Mouse (Mus musculus) frontal cortex, postnatal 10 days (tissue): Measurements from ENCODE around the gene Gm27029.
A peak's percentile ranks its signal among the peaks of the same experiment; 100 is the strongest.
"Not testable (repeated sequence)": the region's sequence is repeated elsewhere in the genome, so short reads cannot be mapped to it uniquely, and the experiment has no call there.

ENCODE experiments used
- DNase-seq, 2 experiments: peaks; one replicate each; pipeline ENCODE4 v3.0.0; 2022; ENCODE audit warnings: low spot score in 2 of 2, mixed read lengths in 1 of 2

Gene Gm27029

DNA sequence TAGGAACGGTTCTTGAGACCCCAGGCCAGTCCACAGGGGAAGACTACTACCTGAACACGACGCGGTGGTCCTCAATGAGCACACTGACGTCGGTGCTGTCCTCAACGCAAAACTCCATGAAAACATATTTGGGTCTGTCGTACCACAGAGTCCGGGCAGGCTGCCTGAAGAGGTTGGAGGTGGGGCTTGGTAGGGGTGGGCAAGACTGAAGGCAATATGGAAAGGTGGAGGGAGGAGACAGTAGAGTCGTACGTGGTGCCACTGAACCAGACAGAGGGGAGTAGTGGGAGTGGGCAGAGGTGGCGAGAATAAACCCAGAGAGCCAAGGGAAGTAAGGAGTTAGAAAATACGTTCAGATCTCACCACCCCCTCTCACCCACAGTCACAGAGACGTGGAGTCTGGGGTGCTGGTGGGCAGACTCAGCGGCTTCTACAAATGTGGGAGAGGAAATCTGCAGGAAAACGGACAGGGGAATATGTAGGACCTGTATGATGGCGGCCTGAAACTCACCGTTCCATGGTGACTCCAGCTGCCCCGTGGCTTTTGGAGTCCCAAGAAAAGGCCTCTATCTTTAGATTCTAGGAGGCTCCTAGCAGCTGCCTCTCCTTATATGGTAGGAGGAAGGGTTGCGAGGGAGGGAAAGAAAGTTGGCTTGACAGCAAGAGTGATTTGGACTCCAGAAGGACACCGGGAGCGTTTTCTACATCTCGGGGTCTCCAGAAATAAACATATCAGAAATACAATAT lies at the start of gene Gm27029:
TSS of gene Gm27029 (minus strand) at position 692 of the 747 bp plus-strand sequence.
- DNase-seq: peak in 1 of 2 experiments; percentile 24

GRCm38 (mm10) chr11:101474298-101474697 lies 49.7 kb upstream of the Gm27029 start:
- no peak for DNase-seq

DNA sequence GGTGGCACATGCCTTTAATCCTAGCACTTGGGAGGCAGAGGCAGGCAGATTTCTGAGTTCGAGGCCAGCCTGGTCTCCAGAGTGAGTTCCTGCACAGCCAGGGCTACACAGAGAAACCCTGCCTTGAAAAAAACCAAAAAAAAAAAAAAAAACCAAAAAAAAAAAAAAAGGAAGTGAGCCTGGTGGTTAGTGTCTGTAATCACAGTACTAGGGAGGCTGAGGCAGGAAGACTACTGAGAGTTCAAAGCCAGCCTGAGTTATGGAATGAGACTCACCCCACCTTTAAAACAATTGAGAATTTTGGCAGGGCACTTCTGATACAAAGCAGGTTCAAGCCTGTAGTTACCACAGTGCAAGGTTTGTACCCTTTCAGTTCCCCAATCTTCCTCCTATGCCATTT lies 49.1 kb upstream of the Gm27029 start:
- not testable (repeated sequence) for DNase-seq

DNA sequence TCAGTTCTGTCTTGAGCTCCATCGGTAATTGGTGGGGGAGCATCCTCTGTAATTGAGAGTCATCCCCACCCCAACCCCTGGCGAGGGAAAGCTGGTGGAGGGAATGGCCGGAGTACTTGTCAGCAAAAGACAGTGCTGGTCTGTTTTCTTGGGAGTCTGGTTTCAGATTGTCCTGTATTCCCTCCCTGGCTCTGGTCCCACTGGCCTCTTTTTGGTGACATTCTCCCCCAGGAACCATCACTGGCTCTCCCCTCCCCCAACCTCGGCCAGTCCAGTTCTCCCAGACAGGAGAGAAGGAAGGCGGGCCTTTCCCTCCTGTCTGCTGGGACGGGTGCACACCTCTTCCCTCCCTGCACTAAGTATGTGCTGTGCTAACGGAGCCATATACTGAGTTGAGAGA lies 47.7 kb upstream of the Gm27029 start:
- DNase-seq: peak in 1 of 2 experiments; percentile 55

DNA sequence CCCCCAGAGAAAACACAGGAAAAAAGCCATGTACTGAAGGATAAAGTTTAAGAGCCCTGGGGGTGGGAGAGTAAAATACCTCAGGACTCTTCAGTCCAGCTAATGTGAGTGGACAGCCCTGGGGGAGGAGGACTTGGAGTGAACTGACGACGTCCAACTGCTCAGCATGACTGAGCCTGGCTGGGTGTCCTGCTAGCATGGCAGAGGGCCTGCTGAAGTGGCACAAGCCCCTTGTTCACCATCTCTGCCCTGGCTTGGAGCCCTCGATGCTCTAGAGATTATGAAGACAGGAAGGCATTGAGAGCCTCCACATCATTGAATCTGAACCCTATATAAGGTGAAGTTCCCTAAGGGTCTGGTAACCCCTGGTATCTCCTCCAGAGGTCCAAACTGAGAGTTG lies 47.3 kb upstream of the Gm27029 start:
- no peak for DNase-seq

DNA sequence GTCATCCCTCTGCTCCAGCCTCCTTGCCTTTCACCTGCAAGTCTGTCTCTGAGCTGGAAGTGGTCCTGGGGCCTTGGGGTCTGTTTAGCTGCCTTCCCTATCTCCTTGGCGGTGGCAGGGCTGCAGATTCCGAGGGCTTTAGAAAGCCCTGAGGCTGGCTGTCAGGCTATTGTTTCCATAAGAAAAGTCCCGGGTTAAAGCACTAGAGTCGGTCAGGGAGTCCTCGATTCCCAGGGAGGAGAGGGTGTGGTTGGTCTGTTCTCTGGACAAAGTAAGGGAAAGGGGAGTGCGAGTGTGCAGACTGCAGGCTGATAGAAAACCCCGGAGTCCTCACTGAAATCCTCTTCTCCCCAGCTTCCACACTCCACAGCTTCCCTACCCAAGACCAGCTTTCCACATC lies 45.6 kb upstream of the Gm27029 start:
- no peak for DNase-seq

GRCm38 (mm10) chr11:101469155-101469554 lies 44.6 kb upstream of the Gm27029 start:
- no peak for DNase-seq

DNA sequence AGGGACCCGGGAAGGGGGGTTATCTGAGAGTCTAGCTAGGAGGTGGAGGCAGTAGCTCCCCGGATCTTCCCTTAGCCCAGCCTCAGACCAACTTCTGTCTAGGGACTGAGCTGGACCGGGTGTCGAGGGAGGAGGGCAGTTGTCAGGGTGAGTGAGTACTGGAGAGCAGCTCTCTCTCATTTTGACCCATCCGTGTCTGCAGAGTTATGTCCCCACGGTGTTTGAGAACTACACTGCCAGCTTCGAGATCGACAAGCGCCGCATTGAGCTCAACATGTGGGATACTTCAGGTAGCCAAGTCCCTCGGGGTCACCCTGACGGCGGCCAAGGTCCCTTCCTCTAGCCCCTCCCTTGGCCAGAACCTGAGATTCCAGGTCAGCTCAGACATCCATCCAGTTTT lies 44.1 kb upstream of the Gm27029 start:
- DNase-seq: no peak

GRCm38 (mm10) chr11:101468263-101468688 lies 43.7 kb upstream of the Gm27029 start:
- no peak for DNase-seq

DNA sequence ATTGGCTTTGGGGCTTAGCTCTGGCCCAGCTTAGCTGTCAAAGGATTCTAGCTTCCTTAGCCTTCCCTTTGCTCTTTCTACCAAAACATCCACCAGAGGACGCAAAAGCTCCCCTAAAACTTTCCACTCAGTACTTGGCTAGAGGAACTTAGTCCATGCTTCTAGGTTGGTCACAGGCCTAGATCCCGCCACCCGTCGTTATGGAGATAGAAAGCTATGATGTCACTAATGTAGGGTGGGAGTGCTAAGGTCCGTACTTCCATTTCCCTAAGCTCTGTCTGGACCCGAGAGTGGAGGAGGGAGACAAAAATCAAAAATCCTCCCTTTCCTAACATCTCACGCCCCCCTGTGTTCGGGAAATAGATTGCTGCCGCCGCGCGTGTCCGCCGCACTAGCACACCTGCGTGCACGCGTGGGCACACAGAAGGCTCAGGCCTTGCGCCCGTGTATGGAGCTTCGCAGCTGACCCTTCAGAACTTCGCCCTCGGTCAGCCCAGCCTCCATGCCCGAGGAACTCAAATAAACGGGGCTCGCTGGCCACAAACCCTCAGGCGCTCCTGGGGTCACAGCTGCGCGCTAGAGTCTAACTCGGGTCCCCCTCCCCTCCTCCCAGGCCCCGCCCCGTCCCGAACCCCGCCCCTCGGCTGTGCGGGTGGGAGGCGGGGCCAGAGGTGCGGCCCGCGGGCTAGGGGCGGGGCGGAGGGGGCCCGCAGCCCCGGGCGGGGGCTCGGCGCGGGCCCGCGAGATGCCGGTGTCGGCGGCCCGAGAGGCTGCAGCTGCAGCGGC lies 43.1 kb upstream of the Gm27029 start:
- DNase-seq: peak; percentile 69 to 72

GRCm38 (mm10) chr11:101466552-101466950 lies 42.0 kb upstream of the Gm27029 start:
- DNase-seq: not testable (repeated sequence)

GRCm38 (mm10) chr11:101465869-101466551 lies 41.4 kb upstream of the Gm27029 start, which contains the start of gene Vat1:
Gene Vat1 (minus strand): TSS chr11:101466230.
- peak in 1 of 2 experiments; percentile 70 for DNase-seq

DNA sequence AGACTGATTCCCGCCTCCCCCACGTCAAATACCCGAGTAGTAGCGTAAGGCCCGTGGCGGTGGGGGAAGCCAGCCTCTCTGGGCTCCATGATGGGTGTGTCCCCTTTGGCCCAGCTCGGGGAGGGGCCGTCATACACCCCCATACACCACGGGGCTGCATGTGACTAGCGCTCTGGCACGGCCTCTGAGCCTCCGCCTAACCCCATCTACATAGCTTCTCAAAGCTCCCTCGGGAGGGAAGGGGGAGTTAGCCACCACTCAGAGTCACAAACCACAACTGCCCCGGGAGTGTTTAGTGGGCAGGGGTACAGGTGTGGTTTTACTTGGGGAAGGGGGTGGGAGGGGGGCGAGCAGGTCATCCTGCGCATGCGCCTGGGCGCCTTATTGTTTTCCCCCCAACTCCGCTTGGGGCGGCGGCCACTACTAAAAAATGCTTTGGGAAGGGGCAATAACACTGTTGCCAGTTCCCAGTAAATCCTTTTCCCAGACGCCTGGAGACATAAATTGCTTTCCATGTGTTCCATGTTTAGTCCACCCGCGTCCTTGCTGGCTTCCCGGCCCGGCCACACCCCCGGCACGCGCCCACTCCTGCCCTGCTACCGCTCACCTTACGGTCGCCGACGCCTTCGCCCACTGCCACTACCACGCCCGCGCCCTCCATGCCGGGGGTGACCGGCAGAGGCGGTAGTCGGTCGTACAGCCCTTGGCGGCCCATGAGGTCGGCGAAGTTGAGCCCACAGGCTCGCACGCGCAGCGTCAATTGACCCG lies 40.7 kb upstream of the Gm27029 start:
- peak in 1 of 2 experiments; percentile 49 for DNase-seq

- DNase-seq: no peak
These were observed 39.9 kb upstream of the Gm27029 start, which contains the start of gene Rnd2 for GRCm38 (mm10) chr11:101464211-101465100. Gene Rnd2 (plus strand): TSS chr11:101464999.

DNA sequence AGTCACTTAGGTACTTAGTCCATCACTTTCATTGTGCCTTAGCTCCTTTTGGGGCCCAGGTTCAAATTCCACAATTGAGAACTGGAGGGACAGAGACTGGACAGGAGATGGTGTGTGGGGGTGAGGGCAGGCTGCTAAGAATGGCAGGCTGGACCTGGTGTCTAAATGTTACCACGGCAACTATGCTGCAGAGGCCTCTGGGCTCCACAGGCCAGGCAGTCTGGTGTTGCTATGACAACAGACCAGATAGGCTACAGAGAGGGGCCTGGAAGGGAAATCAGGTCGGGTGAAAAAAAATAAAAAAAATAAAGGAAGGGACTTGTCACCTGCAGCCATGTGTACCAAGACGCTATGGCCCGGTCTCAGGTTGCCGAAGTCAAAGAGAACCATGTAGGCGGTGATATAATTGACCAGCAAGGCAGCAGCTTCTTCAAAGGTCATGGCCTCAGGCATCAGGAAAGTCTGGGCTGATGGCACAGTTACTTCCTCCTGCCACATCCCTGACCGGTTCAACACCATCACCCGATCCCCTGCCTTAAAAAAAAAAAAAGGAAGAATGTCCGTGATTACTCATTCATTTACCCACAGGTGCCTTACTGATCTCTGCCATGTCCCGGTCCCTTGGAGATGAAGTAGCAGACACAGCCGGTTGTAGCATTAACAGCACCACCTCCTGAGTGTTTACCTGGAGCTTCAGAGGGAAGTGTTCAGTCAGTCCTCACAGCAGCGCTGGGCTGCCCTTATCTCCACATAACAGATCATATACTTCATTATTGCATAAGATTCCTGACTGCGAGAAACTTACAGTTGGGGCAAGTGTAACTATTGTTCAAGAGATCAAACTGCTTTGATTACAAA lies 38.2 kb upstream of the Gm27029 start:
- no peak for DNase-seq

DNA sequence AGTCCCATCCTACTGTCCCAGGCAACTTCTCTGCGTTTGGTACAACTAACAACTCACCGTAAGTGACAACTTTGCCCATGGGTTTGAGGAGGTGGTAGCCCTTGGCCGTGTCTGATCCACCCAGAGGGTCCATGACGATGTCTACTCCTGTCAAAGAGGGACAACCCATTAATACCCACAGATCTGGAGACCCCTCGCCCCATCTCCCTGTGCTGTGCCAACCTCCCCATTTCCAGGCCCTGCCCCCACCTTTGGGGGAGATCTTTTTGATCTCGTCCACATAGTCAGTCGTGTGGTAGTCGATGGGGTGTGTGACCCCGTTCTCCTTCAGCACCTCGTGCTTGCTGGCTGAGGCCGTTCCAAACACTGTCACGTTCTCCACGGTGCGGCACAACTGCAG lies 37.5 kb upstream of the Gm27029 start:
- DNase-seq: no peak

DNA sequence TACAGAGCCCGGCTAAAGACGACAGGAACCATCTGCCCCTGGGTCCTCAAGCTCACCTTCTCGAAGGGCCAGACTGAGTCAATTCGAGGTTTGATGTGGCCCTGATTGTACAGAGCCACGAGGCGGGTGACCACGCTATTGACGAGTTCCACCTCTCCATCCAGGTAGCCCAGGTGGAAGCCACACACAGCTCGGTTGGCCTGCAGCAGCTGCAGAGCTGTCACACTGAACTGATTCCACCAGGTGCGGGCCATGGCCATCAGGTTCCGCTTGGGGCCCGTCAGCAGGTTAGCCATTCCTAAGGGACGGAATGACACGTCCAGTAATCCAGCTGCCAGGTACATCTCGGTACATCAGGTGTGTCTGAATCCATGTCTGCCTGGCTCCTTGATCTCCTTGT lies 35.7 kb upstream of the Gm27029 start:
- DNase-seq: no peak

DNA sequence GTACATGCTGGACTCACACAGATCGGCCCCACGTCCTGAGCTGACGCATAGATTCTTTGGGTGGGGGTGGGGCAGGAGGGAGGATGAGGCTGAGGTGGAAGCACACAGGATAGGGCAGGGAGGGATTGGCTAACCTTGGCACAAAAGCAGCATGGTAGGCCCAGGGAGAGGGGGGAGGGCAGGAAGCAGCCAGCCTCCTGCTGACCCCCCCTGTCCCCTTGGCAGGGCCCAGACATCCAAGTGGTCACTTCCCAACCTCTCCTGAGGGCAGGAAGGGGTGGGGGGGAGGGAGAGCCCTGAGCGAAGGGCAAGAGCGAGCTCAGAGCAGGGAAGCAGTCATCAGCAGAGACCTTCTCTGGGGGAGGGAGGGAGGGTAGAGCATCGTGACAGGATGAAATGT lies 35.1 kb upstream of the Gm27029 start:
- DNase-seq: no peak

GRCm38 (mm10) chr11:101458217-101458616 lies 33.6 kb upstream of the Gm27029 start:
- no peak for DNase-seq
